Mouse (Mus musculus) thymus, postnatal 0 days (tissue): ENCODE measurements at regions not wholly inside any gene's neighbourhood (a gene's known extent, or its start where the extent isn't known, plus 50 kb on each side); places are given as distances from the start of the nearest gene placed in this dataset.

ENCODE experiments used
- DNase-seq: peaks from one replicate; pipeline ENCODE4 v3.0.0-alpha.2; 2015; ENCODE audit warnings: low spot score

GRCm38 (mm10) chr4:47622851-47623743 lies 148.6 kb downstream of the Sec61b start:
- no peak for DNase-seq

GRCm38 (mm10) chr4:47630006-47630405 lies 155.5 kb downstream of the Sec61b start:
- peak; percentile 34 for DNase-seq

GRCm38 (mm10) chr4:47630427-47630826 lies 156.0 kb downstream of the Sec61b start:
- no peak for DNase-seq

- DNase-seq, result no peak
Observed at GRCm38 (mm10) chr4:47638876-47639494, 164.5 kb downstream of the Sec61b start.

- no peak for DNase-seq
Observed at GRCm38 (mm10) chr4:47645093-47645492, 170.6 kb downstream of the Sec61b start.

GRCm38 (mm10) chr4:47648701-47649100 lies 174.2 kb downstream of the Sec61b start:
- no peak for DNase-seq

GRCm38 (mm10) chr4:47649951-47650350 lies 175.5 kb downstream of the Sec61b start:
- no peak for DNase-seq

- DNase-seq, result no peak
Observed at GRCm38 (mm10) chr4:47651521-47651920, 177.1 kb downstream of the Sec61b start.

- DNase-seq, result no peak
Observed at GRCm38 (mm10) chr4:47653143-47653542, 178.7 kb downstream of the Sec61b start.

- DNase-seq, result no peak
Observed at GRCm38 (mm10) chr4:47669519-47669918, 195.1 kb downstream of the Sec61b start.

GRCm38 (mm10) chr4:47670476-47670875 lies 196.0 kb downstream of the Sec61b start:
- DNase-seq, result no peak

GRCm38 (mm10) chr4:47671362-47671761 lies 196.9 kb downstream of the Sec61b start:
- no peak for DNase-seq

GRCm38 (mm10) chr4:47681141-47681540 lies 206.7 kb downstream of the Sec61b start:
- DNase-seq, result no peak

GRCm38 (mm10) chr4:47691207-47691606 lies 216.7 kb downstream of the Sec61b start:
- no peak for DNase-seq

- DNase-seq, result no peak
Observed at GRCm38 (mm10) chr4:47692654-47693053, 218.2 kb downstream of the Sec61b start.

- DNase-seq, result no peak
Observed at GRCm38 (mm10) chr4:47693221-47693620, 218.8 kb downstream of the Sec61b start.

GRCm38 (mm10) chr4:47697071-47697470 lies 222.6 kb downstream of the Sec61b start:
- DNase-seq, result no peak

GRCm38 (mm10) chr4:47698514-47698913 lies 224.1 kb downstream of the Sec61b start:
- DNase-seq, result no peak

- no peak for DNase-seq
Observed at GRCm38 (mm10) chr4:47698926-47699325, 224.5 kb downstream of the Sec61b start.

GRCm38 (mm10) chr4:47703501-47703900 lies 229.0 kb downstream of the Sec61b start:
- no peak for DNase-seq

GRCm38 (mm10) chr4:47704607-47705006 lies 230.1 kb downstream of the Sec61b start:
- DNase-seq, result no peak

- no peak for DNase-seq
Observed at GRCm38 (mm10) chr4:47707966-47708365, 233.5 kb downstream of the Sec61b start.

- DNase-seq, result no peak
Observed at GRCm38 (mm10) chr4:47713387-47713786, 238.9 kb downstream of the Sec61b start.
